Mouse (Mus musculus): ENCODE measurements around the gene Zbtb9.

DNA sequence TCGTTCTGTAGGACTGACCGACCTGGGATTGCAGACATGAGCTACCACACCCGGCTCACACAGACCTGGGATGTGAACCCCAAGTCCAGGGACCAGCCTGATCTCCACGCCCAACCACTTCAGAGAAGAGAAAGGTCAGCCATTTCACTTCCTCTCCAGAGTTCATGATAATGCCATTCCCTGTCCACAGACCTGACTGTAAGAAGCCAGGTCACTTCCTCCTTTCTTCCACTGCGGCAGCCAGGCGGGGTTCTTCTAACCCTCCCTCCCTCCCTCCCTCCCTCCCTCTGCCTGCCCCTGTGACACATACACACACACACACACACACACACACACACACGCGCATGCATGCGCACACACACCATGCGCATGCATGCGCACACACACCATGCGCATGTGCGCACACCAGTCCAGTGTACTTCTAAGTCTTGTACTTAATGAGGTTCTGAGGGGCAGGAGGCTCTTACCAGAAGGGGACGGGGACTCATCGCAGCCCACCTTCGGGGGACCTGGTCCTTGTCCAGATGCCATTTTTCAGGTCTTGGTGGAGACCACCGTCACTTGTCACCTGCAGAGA lies 52.4 kb downstream of the Zbtb9 start:
- no peak for TF ChIP-seq TAL1 (IDR thresholded peaks at IDR 0.05; ENCODE audit: low read length)
- TF ChIP-seq GATA1 (IDR thresholded peaks at IDR 0.05; ENCODE audit: low read length): no peak

All from erythroblast, embryonic 14.5 days (primary cell).